Mouse (Mus musculus) T-helper 2 cell (primary cell): ENCODE results near the gene Gdi1.
"Not testable (repeated sequence)": the region's sequence is repeated elsewhere in the genome, so short reads cannot be mapped to it uniquely, and the experiment has no call there.

Experiments used
- in situ Hi-C: fragments of 300-600 bp; cut with MboI, MseI; formaldehyde crosslinking; loops from one replicate; pipeline ENCODE4 v1.15.1; 2025; ENCODE audit warnings: high pct_unique_total_duplicates

Gdi1 gene

DNA sequence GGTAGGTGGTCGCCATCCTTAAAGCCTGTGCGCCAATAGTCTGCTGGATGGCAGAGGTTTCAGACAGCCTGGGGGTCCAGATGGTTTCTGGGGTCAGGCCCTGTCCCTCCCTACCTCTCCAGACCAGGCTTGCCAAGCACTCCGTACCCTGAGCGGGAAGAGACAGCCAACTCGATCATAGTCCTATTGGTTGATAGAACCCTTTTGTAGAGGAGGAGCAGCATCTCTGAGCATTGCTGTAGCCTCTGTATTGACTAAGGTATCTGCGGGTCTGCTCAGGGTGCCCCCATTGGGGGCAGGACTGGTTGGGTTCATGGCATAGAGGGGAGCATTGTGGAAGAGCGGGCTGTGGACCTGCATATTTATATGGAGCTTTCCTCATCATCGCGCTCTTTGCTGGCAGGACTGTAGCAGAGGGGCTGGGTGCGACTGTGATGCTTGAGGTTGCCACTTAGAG is 24.4 kb downstream of the Gdi1 start:
- in situ Hi-C loops, result no loop called here

GRCm38 (mm10) chrX:74330166-74330930 is 25.6 kb downstream of the Gdi1 start:
- in situ Hi-C loops, result no loop called here

GRCm38 (mm10) chrX:74352645-74353466 is 48.1 kb downstream of the Gdi1 start:
- in situ Hi-C loops, result no loop called here

DNA sequence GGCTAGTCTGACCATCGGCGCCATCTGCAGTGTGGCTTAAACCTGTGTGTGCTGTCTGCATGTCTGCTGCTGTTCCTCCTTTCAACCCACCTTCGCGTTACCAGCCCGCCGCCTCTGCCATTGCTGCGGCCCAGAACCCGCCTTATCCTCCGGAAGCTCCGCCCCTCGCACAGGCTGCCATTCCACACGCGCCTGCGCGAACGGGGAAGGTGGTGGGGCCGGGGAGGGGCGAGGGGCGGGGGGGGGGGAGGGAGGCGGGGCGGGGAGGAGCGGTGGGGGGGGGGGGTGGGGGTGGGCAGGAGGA is 48.6 kb downstream of the Gdi1 start, which contains the start of gene Lage3:
Gene Lage3 (minus strand): TSS at position 152 of the 304 bp plus-strand sequence.
- in situ Hi-C loops, result no loop called here

GRCm38 (mm10) chrX:74357069-74357468 is 52.3 kb downstream of the Gdi1 start:
- in situ Hi-C loops, result not testable (repeated sequence)

- in situ Hi-C loops, result no loop called here
These were observed 54.4 kb downstream of the Gdi1 start for GRCm38 (mm10) chrX:74359171-74359570.
